Mouse (Mus musculus): ENCODE results near the gene Dgkh.

GRCm38 (mm10) chr14:78770457-78770856 is 37.9 kb upstream of the Dgkh start:
- TF ChIP-seq CTCF (IDR thresholded peaks at IDR 0.05; ENCODE audit: low read depth, low read length) (no peak), POLR2A (IDR thresholded peaks at IDR 0.05; ENCODE audit: borderline replicate concordance, low read depth, low read length) (no peak)
